Mouse (Mus musculus): ENCODE results near the gene Fscn3. TPM values are rescaled to one million over a fixed set of nuclear protein-coding genes. Genes with fewer than 3 reads are reported as not detected.

The Fscn3 gene
- total RNA-seq, 4 experiments from 2014 or later: 0.16 TPM; not detected in 3

DNA sequence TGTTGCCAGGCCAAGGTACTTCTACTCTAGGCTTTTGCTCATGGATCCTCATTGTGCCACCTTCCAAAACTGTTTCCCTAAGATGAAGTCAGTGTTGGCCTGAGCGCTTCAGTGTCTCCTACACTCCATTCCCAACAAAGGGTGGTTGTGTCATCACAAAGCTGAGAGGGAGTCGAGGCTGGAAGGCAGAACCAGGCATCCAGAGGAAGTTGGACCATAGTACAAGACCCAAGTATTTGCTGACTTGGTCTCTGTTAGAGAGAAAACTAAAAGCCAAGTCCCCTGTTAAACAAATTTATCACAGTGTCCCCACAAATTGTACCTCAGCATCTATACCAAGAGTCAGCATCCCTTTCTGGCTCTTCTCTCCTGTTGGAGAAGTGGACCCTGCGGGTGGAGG is 701 bp downstream of the Fscn3 start, which contains the start of gene Gcc1:
Gcc1 (minus strand) TSS at position 101 of the 400 bp plus-strand sequence.
- DNase-seq: no peak

DNA sequence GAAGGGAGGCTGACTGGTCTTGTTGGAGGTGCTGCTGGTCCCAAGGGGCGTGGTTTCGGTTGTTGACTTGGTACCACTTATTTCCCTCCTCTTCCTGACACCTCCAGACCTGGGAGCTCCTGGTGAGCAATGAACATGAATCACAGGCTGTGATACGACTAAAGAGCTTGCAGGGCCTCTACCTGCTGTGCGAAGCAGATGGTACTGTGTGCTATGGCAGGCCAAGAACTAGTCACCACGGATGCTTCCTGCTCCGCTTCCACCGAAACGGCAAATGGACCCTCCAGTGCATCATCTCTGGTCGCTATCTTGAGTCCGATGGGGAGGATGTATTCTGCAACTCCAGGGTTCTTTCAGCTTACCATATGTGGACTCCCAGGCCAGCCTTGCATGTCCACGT is 2.3 kb downstream of the Fscn3 start:
- DNase-seq: no peak

- DNase-seq: no peak
Observed at GRCm38 (mm10) chr6:28430795-28431537, 3.4 kb downstream of the Fscn3 start.

GRCm38 (mm10) chr6:28431538-28431855 is 3.9 kb downstream of the Fscn3 start:
- no peak for DNase-seq

GRCm38 (mm10) chr6:28447937-28448336 is 20.3 kb downstream of the Fscn3 start:
- no peak for DNase-seq

- no peak for DNase-seq
Observed at GRCm38 (mm10) chr6:28449253-28449652, 21.7 kb downstream of the Fscn3 start, which contains the start of gene Pax4. Pax4 (minus strand) TSS chr6:28449353.

GRCm38 (mm10) chr6:28450481-28450880 is 22.9 kb downstream of the Fscn3 start:
- DNase-seq: no peak

- no peak for DNase-seq
Observed at GRCm38 (mm10) chr6:28450977-28451376, 23.4 kb downstream of the Fscn3 start.

- no peak for DNase-seq
Observed at GRCm38 (mm10) chr6:28459221-28459668, 31.7 kb downstream of the Fscn3 start.

DNA sequence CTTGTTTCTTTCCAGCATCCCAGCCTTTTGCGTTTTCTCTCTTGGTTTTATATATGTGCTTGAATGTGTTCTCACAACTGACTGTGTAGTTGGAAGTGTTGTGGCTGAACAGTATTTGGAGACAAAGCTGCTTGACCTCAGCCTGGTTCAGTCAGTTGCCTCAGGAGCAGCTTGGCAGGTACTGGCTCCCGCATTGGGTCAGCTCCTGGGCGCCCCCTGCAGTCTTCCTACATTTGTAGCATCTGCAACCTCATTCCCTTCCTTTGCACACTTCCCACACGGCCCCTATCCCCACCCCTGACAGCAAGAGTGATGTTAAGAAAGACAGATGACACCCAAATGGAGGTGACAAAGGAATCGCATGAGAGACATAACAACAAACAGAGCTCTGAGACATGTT is 32.9 kb downstream of the Fscn3 start:
- DNase-seq: peak; percentile 44

- DNase-seq: no peak
Observed at GRCm38 (mm10) chr6:28464630-28465029, 37.0 kb downstream of the Fscn3 start.

DNA sequence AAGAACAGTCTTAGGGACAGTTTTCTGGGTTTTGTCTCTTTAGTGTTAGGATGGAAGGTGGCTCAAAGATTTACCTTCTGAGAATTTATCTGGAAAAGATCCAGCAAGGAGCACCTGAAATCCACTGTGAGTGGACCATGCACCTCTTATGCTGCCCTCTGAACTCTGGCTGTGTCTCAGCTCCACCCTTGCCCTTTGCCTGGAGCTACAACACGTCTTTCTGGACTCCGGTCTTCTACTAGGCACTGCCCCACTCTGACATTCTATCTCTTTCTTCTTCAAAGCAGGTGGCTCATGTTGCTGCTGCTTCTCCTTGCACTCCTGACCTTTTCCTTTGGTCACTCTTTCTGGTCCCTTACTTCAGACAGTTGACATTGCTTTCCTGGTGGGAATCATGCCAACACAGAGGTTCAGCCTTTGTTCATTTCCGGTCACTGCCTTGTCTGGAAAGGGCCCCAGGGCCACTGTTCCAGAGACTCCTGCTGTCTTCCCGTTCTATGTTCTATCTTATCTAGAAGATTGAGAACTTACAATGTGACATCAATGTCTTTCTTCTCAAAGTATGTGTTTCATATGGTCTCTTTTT is 42.5 kb downstream of the Fscn3 start:
- no peak for DNase-seq

DNA sequence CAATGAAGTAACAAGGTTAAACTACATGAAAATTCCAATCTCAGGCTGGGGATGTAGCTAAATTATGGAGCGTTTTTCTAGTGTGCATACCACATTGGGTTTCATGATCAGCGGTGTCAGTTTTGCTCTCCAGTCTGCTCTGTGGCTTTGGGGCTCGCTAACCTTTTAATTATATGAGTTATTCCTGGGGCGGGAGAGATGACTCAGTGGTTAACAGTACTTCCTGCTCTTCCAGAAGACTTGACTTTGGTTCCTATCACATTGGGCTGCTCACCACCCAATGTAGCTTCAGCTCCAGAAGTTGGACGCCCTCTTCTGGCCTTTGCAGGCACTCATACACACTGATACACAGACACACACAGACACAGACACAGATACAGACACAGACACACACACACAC is 43.0 kb downstream of the Fscn3 start:
- no peak for DNase-seq

GRCm38 (mm10) chr6:28471284-28472035 is 43.9 kb downstream of the Fscn3 start:
- DNase-seq: no peak

DNA sequence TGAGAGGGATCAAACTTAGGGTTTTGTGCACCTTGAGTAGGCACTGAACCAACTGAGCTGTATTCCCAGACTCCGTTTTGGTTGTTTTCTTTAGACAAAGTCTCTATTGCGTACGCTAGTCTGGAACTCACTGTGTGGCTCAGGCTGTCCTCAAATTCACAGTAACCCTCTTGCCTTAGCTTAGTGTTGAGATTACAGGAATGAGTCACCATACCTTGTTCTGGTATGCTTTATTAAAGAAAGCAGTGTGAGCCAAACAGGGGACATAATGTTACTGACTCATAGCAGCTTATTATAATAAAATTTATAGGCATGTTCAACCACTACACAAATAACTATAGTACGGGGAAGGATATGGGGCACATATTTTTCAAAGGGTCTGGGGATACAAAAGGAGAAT is 46.6 kb downstream of the Fscn3 start:
- no peak for DNase-seq

- no peak for DNase-seq
Observed at GRCm38 (mm10) chr6:28474839-28475238, 47.2 kb downstream of the Fscn3 start, which contains the start of gene Snd1. Snd1 (plus strand) TSS chr6:28475139.

DNA sequence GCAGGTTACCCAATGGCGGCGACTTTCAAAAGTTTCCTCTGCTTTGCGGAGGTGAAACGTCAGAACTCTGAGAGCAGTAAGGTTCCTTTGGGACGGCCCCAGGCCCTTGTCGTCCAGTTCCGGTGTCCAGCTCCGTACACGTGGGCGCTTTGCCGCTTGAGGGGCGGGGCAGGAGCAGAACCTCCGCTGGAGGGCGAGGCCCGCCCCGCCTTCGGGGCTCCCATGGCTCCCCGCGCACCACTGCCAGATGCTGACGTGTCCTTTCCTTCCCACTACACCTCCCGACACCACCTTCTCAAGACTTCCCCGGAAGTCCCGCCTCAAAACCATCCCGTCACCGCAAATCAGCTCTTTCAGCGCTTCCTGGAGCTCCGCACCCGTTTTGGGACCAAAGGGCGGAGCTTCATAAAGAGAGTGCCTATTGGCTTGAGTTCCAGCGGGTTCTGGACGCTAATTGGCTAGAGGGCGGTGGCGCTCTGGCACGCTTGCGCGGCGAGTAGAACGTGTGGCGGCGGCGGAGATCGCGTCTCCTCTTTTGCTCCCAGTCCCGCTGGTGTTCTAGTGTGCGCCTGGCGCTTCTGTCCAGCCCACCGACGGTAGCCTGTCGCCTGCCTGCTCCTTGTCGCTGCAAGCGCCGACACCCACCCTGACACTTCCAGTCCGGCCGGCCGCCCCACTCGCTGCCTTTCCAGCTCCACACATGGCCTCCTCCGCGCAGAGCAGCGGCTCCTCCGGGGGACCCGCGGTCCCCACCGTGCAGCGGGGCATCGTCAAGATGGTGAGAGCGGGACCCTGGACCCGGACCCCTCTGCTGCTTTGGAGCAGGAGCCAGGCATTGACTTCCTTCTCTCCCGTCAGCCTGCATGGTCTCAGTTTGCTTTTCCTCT is 52.5 kb downstream of the Fscn3 start:
- DNase-seq: peak; percentile 100

GRCm38 (mm10) chr6:28480752-28481492 is 53.3 kb downstream of the Fscn3 start:
- DNase-seq: no peak

DNA sequence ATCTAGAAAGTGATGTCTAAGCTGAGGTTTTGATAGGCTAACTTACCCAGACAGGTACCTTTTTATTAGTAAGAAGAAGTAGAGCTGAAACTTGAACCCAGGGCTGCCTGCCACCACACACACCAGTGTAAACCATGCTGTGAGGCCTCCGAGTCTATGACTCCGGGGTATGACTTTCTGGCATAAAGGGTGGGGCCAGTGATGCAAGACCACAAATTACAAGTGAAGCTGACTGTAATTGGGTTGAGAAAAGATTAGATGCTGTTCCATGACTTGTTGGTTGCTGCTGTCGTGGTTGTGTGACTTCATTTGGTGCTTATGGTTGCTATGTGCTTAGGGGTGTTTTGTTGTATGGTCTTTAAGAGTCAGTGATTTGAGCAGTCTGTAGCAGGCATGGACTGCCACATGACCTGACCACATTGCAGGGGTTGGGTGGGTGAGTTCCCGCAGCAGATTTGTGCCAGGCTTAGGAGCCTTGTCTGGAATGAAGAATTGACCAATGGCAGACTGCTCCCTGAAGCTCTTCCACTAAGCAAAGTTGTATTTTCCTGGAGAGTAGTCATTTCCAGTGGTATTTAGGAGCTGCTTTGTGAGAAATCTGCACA is 55.2 kb downstream of the Fscn3 start:
- DNase-seq: no peak

GRCm38 (mm10) chr6:28486008-28486407 is 58.4 kb downstream of the Fscn3 start:
- DNase-seq: no peak

DNA sequence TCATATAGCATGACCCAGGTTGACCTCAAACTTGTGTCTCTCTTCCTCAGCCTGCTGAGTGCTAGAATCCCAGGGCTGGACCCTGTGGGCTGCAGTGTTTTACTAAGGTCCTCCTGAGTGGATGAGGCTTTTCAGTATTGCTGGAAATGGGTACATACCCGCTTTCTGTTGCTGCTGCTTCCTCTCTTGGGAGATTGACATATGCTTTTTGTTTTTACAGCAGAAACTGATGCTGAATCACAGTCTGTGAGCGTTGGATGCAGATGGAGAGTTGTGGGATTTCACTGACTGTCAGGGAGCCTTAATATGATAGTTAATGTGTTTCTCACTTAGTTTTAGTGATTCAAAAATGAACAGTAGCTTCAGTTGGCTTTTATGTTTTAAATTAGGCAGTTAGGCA is 58.9 kb downstream of the Fscn3 start:
- DNase-seq: no peak
